ENCODE assay signal across 8 mouse cellular contexts in the genomic region with DNA sequence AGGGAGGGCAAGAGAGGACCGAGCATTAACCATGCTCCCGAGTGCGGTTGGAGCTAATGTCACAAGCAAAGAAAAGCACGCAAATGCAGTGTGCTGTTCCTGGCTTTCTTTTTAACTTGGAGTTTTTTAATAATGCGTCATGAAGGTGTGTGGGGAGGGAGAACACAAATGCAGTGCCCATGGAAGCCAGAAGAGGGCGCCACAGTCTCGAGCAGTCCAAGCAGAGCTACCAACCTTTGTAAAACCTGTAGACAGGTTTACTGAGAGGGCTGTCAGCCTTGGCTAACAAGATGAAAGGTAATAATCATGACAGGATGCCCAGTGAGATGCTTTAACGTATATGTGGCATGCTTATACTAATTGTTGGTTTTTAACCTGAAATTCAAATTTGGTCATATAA. TPM values are rescaled to one million over a fixed set of nuclear protein-coding genes. Genes with fewer than 3 reads are reported as not detected.
A peak's percentile ranks its signal among the peaks of the same experiment; 100 is the strongest.
DNase-seq lines count a peak whose midpoint lies in the region; ATAC-seq and TF ChIP-seq lines count a peak whose summit lies in the region.

No protein-coding gene starts in this region.

- no peak overlapping the region for H3K9ac ChIP-seq in forebrain, embryonic 11.5 days (ENCODE audit: low read length)
- H3K9ac ChIP-seq in hindbrain, embryonic 14.5 days: peak overlapping the region; percentile 53

- H3K4me3 ChIP-seq in forebrain, embryonic 11.5 days (ENCODE audit: low read depth, low read length): no peak overlapping the region
- peak overlapping the region; percentile 6; the same call in 1 of the 2 replicates for H3K4me3 ChIP-seq in hindbrain, embryonic 14.5 days (replicated peaks; ENCODE audit: low read length)
- H3K4me3 ChIP-seq in left cerebral cortex, adult 2 months: no peak overlapping the region

- H3K36me3 ChIP-seq in forebrain, embryonic 11.5 days (ENCODE audit: control insufficient read depth, insufficient read depth, low read length): no peaks in the 10 kb centered on the region
- H3K36me3 ChIP-seq in hindbrain, embryonic 14.5 days (replicated peaks; ENCODE audit: control insufficient read depth, insufficient read depth): no peaks in the 10 kb centered on the region

- WGBS in forebrain, embryonic 11.5 days: 9% methylated on average over 8 of the region's 8 CpGs
- WGBS in hindbrain, embryonic 14.5 days: 8% methylated on average over 8 of the region's 8 CpGs

- no peaks in the 10 kb centered on the region for H3K9me3 ChIP-seq in forebrain, embryonic 11.5 days (ENCODE audit: control insufficient read depth, low read length)
- no peaks in the 10 kb centered on the region for H3K9me3 ChIP-seq in hindbrain, embryonic 14.5 days (ENCODE audit: control insufficient read depth, low read length)

- peak; percentile 31 for DNase-seq in MEL-GATA-1-ER (ENCODE audit: extremely low read depth, low read depth)
- peak; percentile 12 for DNase-seq in c-Kit-negative CD71-positive TER-119-positive erythroid progenitor cells, embryonic 14.5 days (ENCODE audit: low read depth, low spot score)
- peak; percentile 88 for DNase-seq in forebrain, embryonic 11.5 days (ENCODE audit: low spot score)
- DNase-seq in hindbrain, embryonic 14.5 days (ENCODE audit: low spot score): peak; percentile 76
- peak; percentile 73 to 85 for DNase-seq in left cerebral cortex, adult 2 months (ENCODE audit: extremely low spot score in 1 of 2, low spot score in 2 of 2)
- peak; percentile 86 for DNase-seq in right cerebral cortex, postnatal 4 days
- peak; percentile 50 to 71 for DNase-seq in urinary bladder, postnatal 4 days (ENCODE audit: low spot score in 2 of 2)

- intact Hi-C loops in left cerebral cortex, adult 2 months (cut with DNase I): loop anchor here (2.0 to 5.0 kb wide), 4 partner anchors 67 to 561 kb away; no protein-coding TSS in a partner anchor

- H3K27me3 ChIP-seq in forebrain, embryonic 11.5 days (ENCODE audit: control insufficient read depth, insufficient read depth, low read length): peaks cover 4% of the 10 kb centered on the region; the same call in 1 of the 2 replicates
- H3K27me3 ChIP-seq in hindbrain, embryonic 14.5 days (ENCODE audit: control insufficient read depth, insufficient read depth, low read length): no peaks in the 10 kb centered on the region

- no peak for ATAC-seq in forebrain, embryonic 11.5 days (replicated peaks; ENCODE audit: low FRiP score)
- peak; percentile 1 for ATAC-seq in hindbrain, embryonic 14.5 days (ENCODE audit: low FRiP score)
- ATAC-seq in megakaryocyte progenitor cell, adult 5-6 weeks (replicated peaks; ENCODE audit: poor library complexity): peak; percentile 47

- no peak overlapping the region for H3K27ac ChIP-seq in forebrain, embryonic 11.5 days (ENCODE audit: low read depth, low read length)
- H3K27ac ChIP-seq in hindbrain, embryonic 14.5 days: peak overlapping the region; percentile 100
- H3K27ac ChIP-seq in left cerebral cortex, adult 2 months: no peak overlapping the region

- TF ChIP-seq CTCF in left cerebral cortex, adult 2 months (IDR thresholded peaks at IDR 0.05): peak; percentile 97

- H3K4me1 ChIP-seq in forebrain, embryonic 11.5 days (replicated peaks; ENCODE audit: control insufficient read depth, insufficient read depth, low read length): peaks cover 5% of the 10 kb centered on the region
- H3K4me1 ChIP-seq in hindbrain, embryonic 14.5 days (replicated peaks; ENCODE audit: control insufficient read depth, insufficient read depth, low read length): peaks cover 41% of the 10 kb centered on the region

- peak overlapping the region; percentile 28; the same call in 1 of the 2 replicates for H3K4me2 ChIP-seq in forebrain, embryonic 11.5 days (ENCODE audit: low read depth, low read length, severe bottlenecking)
- peak overlapping the region; percentile 94 for H3K4me2 ChIP-seq in hindbrain, embryonic 14.5 days (replicated peaks)

RNA-seq across cellular contexts. Expression of gene Ccn6, which starts 6.6 kb away (rescaled TPM):
- polyA plus RNA-seq in forebrain, embryonic 11.5 days (2014; fragmentation: Nextera tagmentation; extraction: Ambion mirVana): 0.27 and 0.31 TPM in 2 replicates
- 0.33 and 0.41 TPM in 2 replicates for polyA plus RNA-seq in hindbrain, embryonic 14.5 days (2014; fragmentation: Nextera tagmentation; extraction: Ambion mirVana)
- total RNA-seq in left cerebral cortex, adult 2 months (2021): under 1 TPM in 1 of 2 experiments, not detected in 1; 0.57 TPM
- total RNA-seq in megakaryocyte progenitor cell, adult 5-6 weeks (2015): not detected in 2 replicates
- total RNA-seq in megakaryocyte progenitor cell, adult 5-6 weeks (2017): not detected in 2 replicates

RNA-seq across cellular contexts. Expression of gene Tube1, which starts 36.4 kb away (rescaled TPM):
- 23.2 and 25.4 TPM in 2 replicates for polyA plus RNA-seq in forebrain, embryonic 11.5 days (2014; fragmentation: Nextera tagmentation; extraction: Ambion mirVana)
- 8.2 and 8.8 TPM in 2 replicates for polyA plus RNA-seq in hindbrain, embryonic 14.5 days (2014; fragmentation: Nextera tagmentation; extraction: Ambion mirVana)
- 1 to 10 TPM; 2.8 to 3.5 TPM for total RNA-seq in left cerebral cortex, adult 2 months (2021)
- 10.8 and 15.2 TPM in 2 replicates for total RNA-seq in megakaryocyte progenitor cell, adult 5-6 weeks (2015)
- 14.1 and 19.2 TPM in 2 replicates for total RNA-seq in megakaryocyte progenitor cell, adult 5-6 weeks (2017)

RNA-seq across cellular contexts. Expression of gene Fam229b, which starts 36.5 kb away (rescaled TPM):
- 12.5 and 13.3 TPM in 2 replicates for polyA plus RNA-seq in forebrain, embryonic 11.5 days (2014; fragmentation: Nextera tagmentation; extraction: Ambion mirVana)
- polyA plus RNA-seq in hindbrain, embryonic 14.5 days (2014; fragmentation: Nextera tagmentation; extraction: Ambion mirVana): 30.5 and 38.9 TPM in 2 replicates
- 10 to 100 TPM; 13.8 to 14.9 TPM for total RNA-seq in left cerebral cortex, adult 2 months (2021)
- 0.83 and 3.3 TPM in 2 replicates for total RNA-seq in megakaryocyte progenitor cell, adult 5-6 weeks (2015)
- 1.8 TPM in 1 of 2 replicates, not detected in the other for total RNA-seq in megakaryocyte progenitor cell, adult 5-6 weeks (2017)

Comparison
In these comparisons a context has a peak if more than half of its experiments do, and no peak if none do; other contexts are left out.
1. DNase-seq: peak in every context shown above with its lines; median percentile 88 in forebrain, embryonic 11.5 days; 86 in right cerebral cortex, postnatal 4 days; 79 in left cerebral cortex, adult 2 months; 76 in hindbrain, embryonic 14.5 days; 60 in urinary bladder, postnatal 4 days; 31 in MEL-GATA-1-ER; 12 in c-Kit-negative CD71-positive TER-119-positive erythroid progenitor cells, embryonic 14.5 days.